Mouse (Mus musculus) liver, embryonic 16.5 days (tissue): ENCODE measurements around the gene Otos. TPM values are rescaled to one million over a fixed set of nuclear protein-coding genes. Genes with fewer than 3 reads are reported as not detected.

Source experiments
- ATAC-seq: fragments of 200-750 bp; cut with Nextera tagmentation; 2 replicates; pipeline ENCODE4 v1.8.0; 2017; ENCODE audit warnings: low read depth, mild to moderate bottlenecking, moderate number of reproducible peaks, moderate library complexity
- H3K27ac ChIP-seq: fragments of 300-500 bp; sonication (generic); 2 replicates; pipeline ENCODE4 v1.5.1; 2014; ENCODE audit warnings: mild to moderate bottlenecking, low read length
- H3K27me3 ChIP-seq: fragments of 300-500 bp; sonication (generic); 2 replicates; pipeline ENCODE4 v1.6.1; 2014; ENCODE audit warnings: low read depth, low read length, mixed read lengths; ENCODE audit not compliant: control insufficient read depth, insufficient read depth
- H3K36me3 ChIP-seq: fragments of 300-500 bp; sonication (generic); 2 replicates; pipeline ENCODE4 v1.6.1; 2014; ENCODE audit warnings: mild to moderate bottlenecking; ENCODE audit not compliant: control insufficient read depth, insufficient read depth
- H3K4me1 ChIP-seq: fragments of 300-500 bp; sonication (generic); 2 replicates; pipeline ENCODE4 v1.6.1; 2014; ENCODE audit warnings: low read depth, low read length, mixed read lengths; ENCODE audit not compliant: control insufficient read depth
- H3K4me2 ChIP-seq: fragments of 300-500 bp; sonication (generic); 2 replicates; pipeline ENCODE4 v1.6.1; 2014; ENCODE audit warnings: low read depth, low read length, mixed read lengths
- H3K4me3 ChIP-seq: fragments of 300-500 bp; sonication (generic); 2 replicates; pipeline ENCODE4 v1.5.1; 2014; ENCODE audit warnings: low read depth, mild to moderate bottlenecking, low read length
- H3K9ac ChIP-seq: fragments of 300-500 bp; sonication (generic); 2 replicates; pipeline ENCODE4 v1.6.1; 2014; ENCODE audit warnings: low read depth, low read length
- H3K9me3 ChIP-seq: fragments of 300-500 bp; sonication (generic); replicated peaks from 2 replicates; pipeline ENCODE4 v1.6.1; 2016; ENCODE audit warnings: low read length; ENCODE audit not compliant: control insufficient read depth
- WGBS: fragments of 180-500 bp; shearing (Covaris S2); extraction: QIAGEN DNeasy Blood & Tissue Kit; methylation state at CpG from one replicate; pipeline ENCODE4 v1.1.7; 2014; ENCODE audit not compliant: insufficient replicate concordance; 5-methylcytosine and 5-hydroxymethylcytosine counted together
- polyA plus RNA-seq: library from polyadenylated mRNA; unstranded; fragments of >200 nt; fragmentation: Nextera tagmentation; extraction: Ambion mirVana; gene quantifications from 2 replicates; pipeline ENCODE4 v1.2.1, GENCODE M21; 2015

The Otos gene
- polyA plus RNA-seq, 1 experiment from 2014 or later: 0.06 TPM

DNA sequence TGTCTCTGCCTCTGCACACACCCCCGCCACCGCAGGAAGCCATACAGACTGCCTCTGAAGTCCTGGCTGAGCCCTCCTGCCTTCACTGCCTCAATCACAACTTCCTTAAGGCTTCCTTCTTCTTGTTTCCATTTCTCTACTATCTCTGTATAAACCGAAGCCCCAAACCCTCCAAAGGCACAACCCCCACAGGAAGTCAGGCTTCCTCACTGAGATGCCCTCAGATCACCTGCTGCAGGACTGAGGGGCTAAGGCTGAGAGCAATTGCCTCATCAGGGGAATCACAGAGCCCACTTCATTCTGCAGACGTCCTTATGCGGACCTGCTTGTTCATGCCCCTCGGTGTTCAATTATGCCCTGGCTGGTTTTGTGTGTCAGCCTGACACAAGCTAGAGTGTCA is 8.2 kb downstream of the Otos start:
- Histone ChIP-seq H3K9me3 (no peaks in the 10 kb centered on the region), H3K4me2 (peak overlapping the region; percentile 63), H3K27me3 (no peaks in the 10 kb centered on the region), H3K27ac (0 out of 2 replicates have a peak overlapping the region, but pooled peaks have one; percentile 33), H3K9ac (no peak overlapping the region), H3K36me3 (no peaks in the 10 kb centered on the region; the same call in 1 of the 2 replicates), H3K4me1 (peaks cover 13% of the 10 kb centered on the region), H3K4me3 (peak overlapping the region; percentile 88; the same call in 1 of the 2 replicates)
- WGBS: 34% methylated on average over 6 of the region's 6 CpGs
- no peak for ATAC-seq

- Histone ChIP-seq H3K27me3 (no peaks in the 10 kb centered on the region), H3K9ac (no peak overlapping the region), H3K4me2 (no peak overlapping the region), H3K36me3 (no peaks in the 10 kb centered on the region; the same call in 1 of the 2 replicates), H3K4me3 (no peak overlapping the region), H3K9me3 (no peaks in the 10 kb centered on the region), H3K4me1 (peaks cover 13% of the 10 kb centered on the region), H3K27ac (no peak overlapping the region)
- 79% methylated on average over 4 of the region's 4 CpGs for WGBS
- ATAC-seq: no peak
Observed at GRCm38 (mm10) chr1:92638736-92639135, 9.9 kb downstream of the Otos start.

GRCm38 (mm10) chr1:92638181-92638580 is 10.5 kb downstream of the Otos start:
- no peak overlapping the region for H3K9ac ChIP-seq
- 82% methylated on average over 3 of the region's 3 CpGs for WGBS
- no peak overlapping the region for H3K27ac ChIP-seq
- H3K4me2 ChIP-seq: no peak overlapping the region
- no peak overlapping the region for H3K4me3 ChIP-seq
- no peaks in the 10 kb centered on the region; the same call in 1 of the 2 replicates for H3K36me3 ChIP-seq
- no peaks in the 10 kb centered on the region for H3K9me3 ChIP-seq
- no peaks in the 10 kb centered on the region for H3K27me3 ChIP-seq
- peaks cover 13% of the 10 kb centered on the region for H3K4me1 ChIP-seq
- no peak for ATAC-seq

DNA sequence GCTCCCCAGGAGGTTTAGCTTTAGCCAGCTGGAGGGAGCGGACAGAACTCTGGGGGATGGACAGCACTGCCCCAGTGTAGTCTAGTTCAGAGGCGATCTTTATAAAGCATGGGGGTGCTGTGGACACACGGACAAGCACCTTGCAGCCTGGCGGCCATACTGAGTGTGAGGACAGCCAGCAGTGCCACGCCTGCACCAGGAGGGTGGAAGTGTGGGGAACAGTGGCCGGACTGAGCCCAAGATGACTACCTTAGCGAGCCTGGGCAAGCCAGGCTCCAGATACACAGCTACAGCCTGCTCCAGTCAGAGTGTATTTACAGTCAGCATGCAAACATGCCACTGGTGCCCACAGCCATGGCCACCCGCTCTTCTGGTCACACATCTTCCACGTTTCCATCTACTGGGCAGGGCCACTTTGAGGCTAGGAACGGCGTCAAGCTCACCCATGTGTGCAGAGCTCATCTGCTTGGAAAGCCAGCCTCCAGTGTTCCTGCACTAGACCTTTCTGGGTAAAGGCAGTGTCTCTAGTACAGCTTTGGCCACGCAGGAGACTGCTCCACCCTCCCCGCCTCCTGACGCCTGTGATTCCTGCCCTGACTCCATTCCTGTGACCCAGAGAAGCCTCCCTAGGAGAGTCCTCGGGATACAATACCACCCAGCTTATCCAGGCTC is 11.0 kb downstream of the Otos start:
- no peak for ATAC-seq
- WGBS: 75% methylated on average over 15 of the region's 15 CpGs
- H3K9ac ChIP-seq: no peak overlapping the region

DNA sequence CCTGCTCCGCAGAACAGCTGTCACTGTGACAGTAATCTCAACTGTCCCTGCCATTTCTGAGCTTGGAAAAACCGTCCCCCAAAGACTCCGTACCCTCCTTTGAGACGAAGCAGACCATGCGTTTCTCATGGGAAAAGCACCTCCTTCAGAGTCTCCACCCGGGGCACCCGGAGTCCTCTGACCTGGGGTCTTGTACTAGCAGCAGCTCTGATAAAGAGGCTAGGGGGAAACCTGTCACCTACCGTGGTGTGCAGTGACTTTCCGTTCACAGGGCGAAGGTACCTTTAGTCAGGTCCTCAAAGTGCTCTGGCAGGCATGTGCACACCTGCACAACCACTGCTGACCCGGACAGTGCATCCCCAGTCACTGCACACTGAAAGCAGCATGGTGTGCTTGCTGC is 12.0 kb downstream of the Otos start:
- no peak overlapping the region for H3K27ac ChIP-seq
- H3K9me3 ChIP-seq: no peaks in the 10 kb centered on the region

More for the DNA sequence above, 11.0 kb downstream of the Otos start:
- H3K36me3 ChIP-seq: no peaks in the 10 kb centered on the region; the same call in 1 of the 2 replicates
- H3K27me3 ChIP-seq: no peaks in the 10 kb centered on the region
- no peaks in the 10 kb centered on the region for H3K9me3 ChIP-seq
- H3K4me3 ChIP-seq: no peak overlapping the region
- peaks cover 13% of the 10 kb centered on the region for H3K4me1 ChIP-seq
- no peak overlapping the region for H3K27ac ChIP-seq
- no peak overlapping the region for H3K4me2 ChIP-seq

GRCm38 (mm10) chr1:92636015-92636414 is 12.6 kb downstream of the Otos start:
- no peak overlapping the region for H3K27ac ChIP-seq
- ATAC-seq: no peak
- peaks cover 7% of the 10 kb centered on the region for H3K4me1 ChIP-seq
- H3K9me3 ChIP-seq: no peaks in the 10 kb centered on the region
- H3K27me3 ChIP-seq: no peaks in the 10 kb centered on the region
- no peaks in the 10 kb centered on the region; the same call in 1 of the 2 replicates for H3K36me3 ChIP-seq
- H3K4me2 ChIP-seq: no peak overlapping the region
- H3K9ac ChIP-seq: no peak overlapping the region
- no peak overlapping the region for H3K4me3 ChIP-seq
- WGBS: 75% methylated on average over 8 of the region's 8 CpGs

More for the DNA sequence above, 12.0 kb downstream of the Otos start:
- no peak overlapping the region for H3K9ac ChIP-seq
- no peak overlapping the region for H3K4me3 ChIP-seq
- H3K4me2 ChIP-seq: no peak overlapping the region
- 81% methylated on average over 11 of the region's 11 CpGs for WGBS
- H3K4me1 ChIP-seq: peaks cover 7% of the 10 kb centered on the region
- no peaks in the 10 kb centered on the region; the same call in 1 of the 2 replicates for H3K36me3 ChIP-seq
- ATAC-seq: no peak
- H3K27me3 ChIP-seq: no peaks in the 10 kb centered on the region

DNA sequence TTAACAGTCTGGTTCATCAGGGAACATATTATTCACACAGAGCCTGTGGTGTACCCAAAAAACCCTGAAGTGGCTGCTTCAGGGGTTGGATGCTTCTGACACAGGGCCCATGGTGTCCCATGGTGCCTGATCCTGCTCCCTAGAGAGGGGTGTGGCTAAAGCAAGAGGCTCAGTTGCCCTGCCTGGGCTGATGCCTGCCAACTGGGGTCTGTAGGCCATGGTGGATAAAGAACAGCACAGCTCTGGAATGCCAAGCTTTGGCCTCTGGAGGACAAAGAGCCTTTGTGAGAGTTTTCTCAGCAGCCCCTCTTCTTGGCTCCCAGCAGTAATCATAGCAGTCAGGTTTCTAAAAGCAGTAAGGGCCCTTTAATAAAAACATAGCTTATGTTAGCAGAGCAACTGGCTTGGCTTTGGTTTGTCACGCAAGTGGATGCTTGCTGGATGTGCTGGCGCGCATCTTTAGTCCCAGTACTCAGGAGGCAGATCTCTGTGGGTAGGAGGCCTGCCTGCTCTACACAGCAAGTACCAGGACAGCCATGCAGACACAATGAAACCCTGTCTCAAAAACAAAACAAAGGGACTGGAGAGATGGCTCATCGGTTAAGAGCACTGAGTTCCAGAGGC is 13.6 kb downstream of the Otos start:
- Histone ChIP-seq H3K27me3 (no peaks in the 10 kb centered on the region), H3K36me3 (no peaks in the 10 kb centered on the region; the same call in 1 of the 2 replicates), H3K4me2 (no peak overlapping the region), H3K9ac (no peak overlapping the region), H3K4me3 (no peak overlapping the region), H3K9me3 (no peaks in the 10 kb centered on the region), H3K4me1 (no peaks in the 10 kb centered on the region), H3K27ac (no peak overlapping the region)
- no peak for ATAC-seq
- 73% methylated on average over 4 of the region's 4 CpGs for WGBS

DNA sequence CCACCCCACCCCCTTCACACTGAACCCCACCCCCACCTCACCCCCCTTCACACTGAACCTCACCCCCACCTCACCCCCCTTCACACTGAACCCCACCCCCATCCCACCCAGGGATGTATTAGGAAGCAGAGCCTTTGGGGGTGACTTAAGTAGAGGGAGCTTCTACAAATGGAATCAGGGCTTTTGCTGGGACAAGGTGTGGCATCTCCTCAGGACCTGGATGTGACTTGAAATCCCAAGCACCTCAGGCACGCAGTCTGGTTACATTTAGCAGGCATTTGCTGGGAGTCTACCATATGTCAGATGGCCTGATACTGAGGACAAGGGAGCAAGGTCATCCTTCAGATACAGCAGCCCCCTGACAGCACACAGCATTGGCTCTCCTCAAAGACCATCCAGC is 14.1 kb downstream of the Otos start:
- 59% methylated on average over 1 of the region's 1 CpGs for WGBS
- Histone ChIP-seq H3K27ac (no peak overlapping the region), H3K9ac (no peak overlapping the region), H3K27me3 (no peaks in the 10 kb centered on the region), H3K36me3 (no peaks in the 10 kb centered on the region; the same call in 1 of the 2 replicates), H3K4me2 (no peak overlapping the region), H3K4me1 (no peaks in the 10 kb centered on the region), H3K9me3 (no peaks in the 10 kb centered on the region), H3K4me3 (no peak overlapping the region)
- ATAC-seq: no peak

DNA sequence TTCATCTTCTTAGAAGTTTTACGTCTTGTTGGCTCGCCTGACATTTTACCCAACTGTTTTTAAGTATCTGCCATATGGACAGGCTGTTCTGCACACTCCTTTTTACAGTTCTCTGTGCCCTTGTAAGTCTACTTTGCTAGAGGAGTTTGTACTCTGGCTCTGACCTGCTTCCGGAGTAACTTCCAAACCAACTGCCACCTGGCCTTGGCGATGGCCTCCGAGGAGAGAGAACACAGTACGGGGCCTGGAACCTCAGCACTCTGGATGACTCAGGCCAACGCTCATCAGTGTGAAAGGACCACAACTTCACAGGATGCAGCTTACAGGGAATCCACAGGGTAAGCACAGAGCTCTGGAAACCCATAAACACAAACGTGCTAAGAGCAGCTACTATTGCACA is 14.9 kb downstream of the Otos start:
- Histone ChIP-seq H3K4me2 (no peak overlapping the region), H3K27ac (no peak overlapping the region), H3K9ac (no peak overlapping the region), H3K9me3 (no peaks in the 10 kb centered on the region), H3K4me1 (no peaks in the 10 kb centered on the region), H3K36me3 (no peaks in the 10 kb centered on the region; the same call in 1 of the 2 replicates), H3K4me3 (no peak overlapping the region), H3K27me3 (no peaks in the 10 kb centered on the region)
- no peak for ATAC-seq
- WGBS: 61% methylated on average over 8 of the region's 8 CpGs
